Mouse (Mus musculus): ENCODE measurements around the gene Gm21964.

- TF ChIP-seq MAZ (IDR thresholded peaks at IDR 0.05; ENCODE audit: low read depth, low read length) (no peak), POLR2A (IDR thresholded peaks at IDR 0.05; ENCODE audit: control insufficient read depth in 1 of 2, insufficient read depth in 1 of 2, low read depth in 1 of 2, low read length in 2 of 2, poor library complexity in 1 of 2) (no peak), EP300 (IDR thresholded peaks at IDR 0.05; ENCODE audit: low read depth in 1 of 2, low read length in 2 of 2) (no peak), CTCF (IDR thresholded peaks at IDR 0.05 in 2 of 3, conservative IDR thresholded peaks at IDR 0.05 in 1 of 3; ENCODE audit: control insufficient read depth in 1 of 3, insufficient read depth in 1 of 3, low read depth in 2 of 3, low read length in 3 of 3, poor library complexity in 1 of 3, severe bottlenecking in 1 of 3) (no peak), UBTF (IDR thresholded peaks at IDR 0.05; ENCODE audit: borderline replicate concordance, insufficient read depth, low read depth, low read length) (no peak), GABPA (IDR thresholded peaks at IDR 0.05; ENCODE audit: low read depth, low read length) (no peak), ZC3H11A (IDR thresholded peaks at IDR 0.05; ENCODE audit: low read depth, low read length) (no peak), GATA1 (IDR thresholded peaks at IDR 0.05; ENCODE audit: low read depth, low read length) (no peak), KAT2A (conservative IDR thresholded peaks at IDR 0.05; ENCODE audit: low read depth, low read length) (no peak), E2F4 (IDR thresholded peaks at IDR 0.05; ENCODE audit: borderline replicate concordance, low read depth, low read length) (no peak), MYC (IDR thresholded peaks at IDR 0.05; ENCODE audit: low read depth, low read length) (no peak)
These were observed 21.5 kb upstream of the Gm21964 start, which contains the start of gene Zfp612 for GRCm38 (mm10) chr8:110079282-110080221.
